Mouse (Mus musculus): ENCODE results near the gene 5031439G07Rik. TPM values are rescaled to one million over a fixed set of nuclear protein-coding genes. Genes with fewer than 3 reads are reported as not detected.
A peak's percentile ranks its signal among the peaks of the same experiment; 100 is the strongest.

The 5031439G07Rik gene
- polyA plus RNA-seq, 1 experiment from 2014 or later: 6.4 TPM

DNA sequence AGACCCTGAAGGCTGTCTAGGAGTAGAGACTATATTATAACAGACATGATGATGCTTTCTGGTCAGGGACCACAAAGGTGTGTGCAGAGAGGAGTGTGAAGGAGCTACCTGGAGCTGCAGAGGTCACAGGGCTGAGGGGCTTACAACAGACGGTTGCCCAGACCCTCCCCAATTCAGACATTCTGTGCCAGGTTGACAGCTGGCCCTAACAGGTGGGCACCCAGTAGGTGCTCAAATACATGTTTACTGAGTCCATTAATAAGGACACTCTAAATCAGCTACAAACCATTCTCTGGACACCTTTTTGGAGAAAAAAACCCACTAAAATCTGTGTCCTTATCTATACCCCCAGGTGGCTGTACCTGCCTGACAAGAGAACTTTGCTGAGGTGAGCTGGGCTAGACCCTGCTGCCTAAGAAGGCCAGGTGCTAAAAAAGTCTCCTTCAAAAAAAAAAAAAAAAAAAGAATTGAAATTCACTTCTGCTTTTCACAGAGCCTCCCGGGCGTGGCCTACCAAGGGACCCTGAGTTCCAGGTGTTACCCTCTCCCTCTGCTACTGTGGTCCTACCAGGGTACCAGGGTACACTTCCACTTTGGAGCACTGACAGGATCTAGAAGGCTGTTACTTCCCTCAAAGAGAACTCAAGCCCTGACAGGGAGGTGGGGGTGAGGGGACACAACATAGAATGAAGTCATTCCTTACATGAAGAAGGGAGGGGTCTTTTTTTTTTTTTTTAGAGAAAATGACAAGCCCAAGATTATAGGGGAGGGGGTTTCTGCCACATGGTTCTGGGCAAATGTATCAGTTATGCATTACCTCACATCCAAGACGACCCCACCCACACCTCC is 2.0 kb downstream of the 5031439G07Rik start:
- Histone ChIP-seq H3K27me3 (ENCODE audit: insufficient read depth, poor library complexity, severe bottlenecking) (no peaks in the 10 kb centered on the region), H3K27ac (no peak overlapping the region), H3K9me3 (no peaks in the 10 kb centered on the region), H3K4me3 (peak overlapping the region; percentile 88), H3K4me1 (peaks cover 26% of the 10 kb centered on the region), H3K36me3 (no peaks in the 10 kb centered on the region)
- 70% methylated on average over 4 of the region's 4 CpGs for WGBS
- no peak for DNase-seq (ENCODE audit: low spot score)

DNA sequence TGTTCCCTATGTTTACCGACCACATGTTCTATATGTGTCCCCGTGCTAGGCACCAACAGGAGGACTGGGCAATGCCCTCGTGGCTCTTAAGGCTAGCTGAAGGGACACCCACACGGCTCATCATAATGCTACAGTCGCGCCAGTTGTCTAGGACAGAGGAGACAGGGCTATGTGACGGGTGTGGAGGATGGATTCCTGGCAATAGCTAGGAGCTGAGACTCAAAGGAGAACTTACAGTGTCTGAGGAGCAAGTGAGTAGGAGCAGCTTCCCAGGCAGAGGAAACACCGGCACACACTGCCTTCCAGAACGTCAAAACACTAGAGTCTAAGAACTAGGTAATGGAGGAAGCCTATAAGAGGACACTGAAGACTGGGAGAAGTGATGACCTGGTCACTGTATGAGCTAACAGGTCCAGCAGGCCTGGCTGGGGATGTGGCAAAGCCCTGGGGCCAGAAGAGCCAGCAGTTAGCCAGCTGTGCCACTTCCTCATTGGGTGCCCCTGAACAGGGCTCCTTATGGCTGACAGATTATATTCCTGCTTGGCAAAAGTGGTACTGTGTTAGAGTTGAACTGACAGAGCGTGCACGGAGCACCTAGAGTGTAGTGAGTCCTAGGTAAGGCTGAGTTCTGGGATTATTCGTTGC is 2.7 kb downstream of the 5031439G07Rik start:
- H3K27ac ChIP-seq: no peak overlapping the region
- peaks cover 26% of the 10 kb centered on the region for H3K4me1 ChIP-seq
- H3K27me3 ChIP-seq (ENCODE audit: insufficient read depth, poor library complexity, severe bottlenecking): no peaks in the 10 kb centered on the region
- no peaks in the 10 kb centered on the region for H3K9me3 ChIP-seq
- no peaks in the 10 kb centered on the region for H3K36me3 ChIP-seq
- no peak overlapping the region for H3K4me3 ChIP-seq
- WGBS: 89% methylated on average over 12 of the region's 12 CpGs
- no peak for DNase-seq (ENCODE audit: low spot score)

DNA sequence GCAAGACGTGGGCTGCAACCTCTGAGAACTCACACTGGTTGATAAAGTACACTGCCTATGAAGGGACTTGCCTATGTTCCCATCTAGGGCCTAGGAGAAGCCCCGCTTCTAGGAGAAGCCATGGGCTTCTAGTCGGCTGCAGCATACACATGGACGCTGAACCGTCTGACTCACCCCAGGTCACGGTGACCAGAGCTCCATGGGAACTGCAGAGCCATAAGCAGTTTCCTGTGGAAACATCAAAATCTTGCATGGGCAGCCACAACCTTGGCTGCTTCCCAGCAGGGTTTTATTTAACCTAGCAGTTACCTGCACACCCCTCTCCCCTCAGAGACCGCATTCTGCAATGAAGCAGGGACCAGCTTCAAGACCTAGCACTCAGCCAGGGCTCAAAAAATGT is 4.6 kb downstream of the 5031439G07Rik start:
- H3K4me1 ChIP-seq: peaks cover 22% of the 10 kb centered on the region
- DNase-seq (ENCODE audit: low spot score): no peak
- H3K4me3 ChIP-seq: no peak overlapping the region
- WGBS: 79% methylated on average over 7 of the region's 7 CpGs
- no peaks in the 10 kb centered on the region for H3K9me3 ChIP-seq
- H3K36me3 ChIP-seq: no peaks in the 10 kb centered on the region
- no peaks in the 10 kb centered on the region for H3K27me3 ChIP-seq (ENCODE audit: insufficient read depth, poor library complexity, severe bottlenecking)
- no peak overlapping the region for H3K27ac ChIP-seq

DNA sequence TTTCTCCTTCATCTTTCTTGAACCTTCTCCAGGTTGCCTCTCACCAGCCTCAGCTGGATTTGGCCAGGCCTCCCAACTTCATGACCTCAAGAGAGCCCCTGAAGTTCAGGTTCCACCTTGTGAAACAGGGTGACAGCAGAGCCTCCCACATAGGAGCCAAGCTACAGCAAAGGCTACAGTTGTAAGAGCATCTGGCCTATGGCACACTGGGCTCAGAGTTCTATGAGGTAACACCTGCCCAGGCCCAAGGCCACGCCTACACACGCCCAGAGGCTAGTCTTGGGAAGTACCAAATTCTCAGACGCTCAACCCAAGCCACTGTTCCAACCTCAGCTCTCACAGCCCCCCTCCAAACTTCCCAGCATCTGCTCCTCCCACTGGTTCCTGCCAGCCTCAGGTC is 5.5 kb downstream of the 5031439G07Rik start:
- WGBS: 86% methylated on average over 3 of the region's 3 CpGs
- DNase-seq (ENCODE audit: low spot score): no peak
- H3K27me3 ChIP-seq (ENCODE audit: insufficient read depth, poor library complexity, severe bottlenecking): no peaks in the 10 kb centered on the region
- H3K27ac ChIP-seq: no peak overlapping the region
- no peak overlapping the region for H3K4me3 ChIP-seq
- no peaks in the 10 kb centered on the region for H3K9me3 ChIP-seq
- no peaks in the 10 kb centered on the region for H3K36me3 ChIP-seq
- peaks cover 17% of the 10 kb centered on the region for H3K4me1 ChIP-seq

DNA sequence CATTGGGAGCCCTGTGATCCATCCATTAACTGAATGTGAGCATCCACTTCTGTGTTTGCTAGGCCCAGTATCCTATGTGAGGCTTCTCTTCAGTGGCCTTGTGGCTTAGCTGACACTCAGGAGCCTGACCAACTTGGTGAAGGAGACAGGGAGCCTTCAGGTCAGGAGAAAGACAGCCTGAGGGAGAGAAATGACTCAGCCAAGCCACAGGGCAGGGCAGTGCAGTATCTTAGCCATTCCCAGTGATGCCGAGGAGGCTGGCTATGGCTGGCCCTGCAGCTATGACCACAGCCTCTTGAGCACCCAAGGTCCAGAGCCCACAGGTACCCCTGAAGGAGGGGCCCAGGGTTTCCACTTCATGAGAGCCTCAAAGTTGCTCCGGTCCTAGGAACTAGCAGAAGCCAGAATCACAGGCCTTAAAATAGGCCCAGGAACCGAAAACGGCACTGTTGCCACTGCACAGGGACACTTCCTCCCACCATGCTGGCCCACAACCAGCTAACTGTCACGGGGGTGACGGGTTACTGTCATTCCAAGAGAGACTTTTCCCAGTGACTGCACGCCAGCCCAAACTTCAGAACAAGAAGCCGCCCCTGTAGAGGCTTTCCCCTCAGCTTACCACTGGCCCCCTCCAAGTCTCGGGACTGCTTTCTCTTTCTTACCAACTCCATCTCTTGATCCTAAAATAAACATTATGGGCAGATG is 6.6 kb downstream of the 5031439G07Rik start:
- Histone ChIP-seq H3K9me3 (no peaks in the 10 kb centered on the region), H3K4me1 (peaks cover 12% of the 10 kb centered on the region), H3K27me3 (ENCODE audit: insufficient read depth, poor library complexity, severe bottlenecking) (no peaks in the 10 kb centered on the region), H3K4me3 (no peak overlapping the region), H3K27ac (no peak overlapping the region), H3K36me3 (no peaks in the 10 kb centered on the region)
- WGBS: 76% methylated on average over 9 of the region's 9 CpGs
- no peak for DNase-seq (ENCODE audit: low spot score)

DNA sequence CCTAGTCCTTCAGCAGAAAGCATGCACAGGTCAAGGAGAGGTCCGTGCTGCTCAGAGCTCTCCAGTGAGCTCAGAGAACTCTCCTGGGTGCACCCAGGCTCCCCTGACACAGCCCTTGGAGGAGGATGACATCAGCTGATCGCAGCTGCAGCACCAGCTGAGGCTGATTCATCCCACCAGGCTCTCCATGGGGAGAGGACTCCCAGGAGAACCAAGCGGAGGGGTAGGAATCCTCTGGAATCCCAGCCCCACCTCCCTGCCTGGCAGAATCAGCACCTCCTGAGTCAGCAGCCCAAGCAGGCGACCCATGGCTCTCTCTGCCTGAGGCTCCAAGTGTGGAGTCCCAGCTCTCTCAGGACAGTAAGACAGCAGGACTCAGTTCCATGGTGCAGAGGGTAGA is 12.6 kb downstream of the 5031439G07Rik start:
- peak overlapping the region; percentile 3; the same call in 1 of the 2 replicates for H3K27ac ChIP-seq
- H3K4me3 ChIP-seq: no peak overlapping the region
- 0 out of 2 replicates have a peak, but pooled peaks cover 3% of the 10 kb centered on the region for H3K36me3 ChIP-seq
- H3K27me3 ChIP-seq (ENCODE audit: insufficient read depth, poor library complexity, severe bottlenecking): no peaks in the 10 kb centered on the region
- no peaks in the 10 kb centered on the region for H3K9me3 ChIP-seq
- H3K4me1 ChIP-seq: peaks cover 17% of the 10 kb centered on the region
- DNase-seq (ENCODE audit: low spot score): no peak
- 20% methylated on average over 4 of the region's 4 CpGs for WGBS

DNA sequence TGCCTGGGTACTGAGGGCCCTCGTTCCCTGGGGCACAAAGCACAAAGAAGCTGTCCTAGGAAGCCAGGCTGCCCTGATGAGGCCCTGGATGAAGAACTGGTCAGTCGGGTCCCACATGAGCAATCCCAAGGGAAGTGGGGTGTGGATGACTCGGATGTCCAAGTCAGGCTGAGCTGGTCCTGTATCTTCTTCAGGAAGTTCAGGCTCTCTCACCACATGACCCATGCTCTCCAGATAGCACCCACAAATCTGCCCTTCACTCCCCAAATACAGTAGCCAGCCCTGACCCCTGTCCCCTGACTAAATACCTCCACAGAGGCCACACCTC is 14.8 kb downstream of the 5031439G07Rik start:
- H3K36me3 ChIP-seq: 0 out of 2 replicates have a peak, but pooled peaks cover 3% of the 10 kb centered on the region
- DNase-seq (ENCODE audit: low spot score): no peak
- H3K27ac ChIP-seq: no peak overlapping the region
- H3K27me3 ChIP-seq (ENCODE audit: insufficient read depth, poor library complexity, severe bottlenecking): no peaks in the 10 kb centered on the region
- H3K9me3 ChIP-seq: no peaks in the 10 kb centered on the region
- H3K4me1 ChIP-seq: peaks cover 17% of the 10 kb centered on the region
- H3K4me3 ChIP-seq: no peak overlapping the region
- 68% methylated on average over 3 of the region's 3 CpGs for WGBS

DNA sequence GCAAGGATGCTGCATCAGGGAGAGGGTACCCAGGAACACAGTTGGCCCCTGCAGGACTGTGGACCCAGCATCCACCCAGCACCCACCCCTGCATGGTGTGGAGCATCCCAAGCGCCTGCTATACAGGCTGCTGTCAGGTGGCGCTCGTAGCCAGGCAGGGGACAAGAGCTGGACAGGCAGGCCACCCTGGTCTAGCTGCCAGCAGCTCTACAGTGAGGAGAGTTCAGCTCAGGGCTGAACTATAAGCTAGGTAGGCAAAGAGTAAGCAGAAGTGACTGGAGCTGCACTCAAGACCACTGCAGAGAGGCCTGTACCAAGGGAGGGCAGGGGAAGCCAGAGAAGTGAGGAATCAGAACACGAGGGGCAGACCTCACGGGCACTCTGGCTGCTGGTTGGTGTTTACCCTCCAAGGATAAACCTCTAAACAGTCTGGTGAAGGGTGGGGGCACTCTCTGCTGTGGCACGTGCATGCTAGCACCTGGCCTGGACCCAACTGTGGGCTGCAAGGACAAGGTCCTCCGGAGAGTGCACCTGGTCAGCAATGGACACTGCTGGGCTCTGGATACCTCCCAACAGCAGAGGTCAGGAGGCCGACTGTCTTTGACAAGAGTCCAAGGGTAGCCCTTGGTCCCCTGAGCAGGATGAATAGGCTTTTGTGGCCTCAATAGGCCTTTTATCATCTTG is 15.3 kb downstream of the 5031439G07Rik start:
- H3K36me3 ChIP-seq: 0 out of 2 replicates have a peak, but pooled peaks cover 3% of the 10 kb centered on the region
- no peak overlapping the region for H3K4me3 ChIP-seq
- no peak for DNase-seq (ENCODE audit: low spot score)
- no peak overlapping the region for H3K27ac ChIP-seq
- H3K27me3 ChIP-seq (ENCODE audit: insufficient read depth, poor library complexity, severe bottlenecking): no peaks in the 10 kb centered on the region
- H3K4me1 ChIP-seq: peaks cover 17% of the 10 kb centered on the region
- H3K9me3 ChIP-seq: no peaks in the 10 kb centered on the region
- WGBS: 81% methylated on average over 8 of the region's 8 CpGs

DNA sequence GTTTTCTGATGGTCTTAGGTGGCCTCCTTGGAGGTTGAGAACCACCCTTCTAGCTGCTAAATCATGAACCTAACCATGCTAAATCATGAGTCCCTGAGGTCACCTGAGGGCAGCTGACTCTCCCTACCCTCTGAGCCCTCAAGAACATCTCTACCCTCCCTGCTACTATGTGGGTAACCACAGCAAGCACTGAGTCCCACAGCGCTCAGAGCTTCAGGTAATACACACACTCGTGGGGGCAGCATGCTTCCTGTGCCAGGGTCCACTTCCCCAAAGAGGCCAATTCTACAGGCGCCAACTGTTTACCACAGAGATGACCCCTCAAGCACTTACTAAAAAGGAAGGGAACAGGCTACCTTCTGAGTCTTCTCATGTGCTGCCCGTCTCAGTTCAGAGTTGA is 19.8 kb downstream of the 5031439G07Rik start:
- Histone ChIP-seq H3K4me3 (no peak overlapping the region), H3K36me3 (0 out of 2 replicates have a peak, but pooled peaks cover 3% of the 10 kb centered on the region), H3K4me1 (peaks cover 4% of the 10 kb centered on the region; the same call in 1 of the 2 replicates), H3K9me3 (no peaks in the 10 kb centered on the region), H3K27ac (no peak overlapping the region), H3K27me3 (ENCODE audit: insufficient read depth, poor library complexity, severe bottlenecking) (no peaks in the 10 kb centered on the region)
- 79% methylated on average over 4 of the region's 4 CpGs for WGBS
- DNase-seq (ENCODE audit: low spot score): no peak

DNA sequence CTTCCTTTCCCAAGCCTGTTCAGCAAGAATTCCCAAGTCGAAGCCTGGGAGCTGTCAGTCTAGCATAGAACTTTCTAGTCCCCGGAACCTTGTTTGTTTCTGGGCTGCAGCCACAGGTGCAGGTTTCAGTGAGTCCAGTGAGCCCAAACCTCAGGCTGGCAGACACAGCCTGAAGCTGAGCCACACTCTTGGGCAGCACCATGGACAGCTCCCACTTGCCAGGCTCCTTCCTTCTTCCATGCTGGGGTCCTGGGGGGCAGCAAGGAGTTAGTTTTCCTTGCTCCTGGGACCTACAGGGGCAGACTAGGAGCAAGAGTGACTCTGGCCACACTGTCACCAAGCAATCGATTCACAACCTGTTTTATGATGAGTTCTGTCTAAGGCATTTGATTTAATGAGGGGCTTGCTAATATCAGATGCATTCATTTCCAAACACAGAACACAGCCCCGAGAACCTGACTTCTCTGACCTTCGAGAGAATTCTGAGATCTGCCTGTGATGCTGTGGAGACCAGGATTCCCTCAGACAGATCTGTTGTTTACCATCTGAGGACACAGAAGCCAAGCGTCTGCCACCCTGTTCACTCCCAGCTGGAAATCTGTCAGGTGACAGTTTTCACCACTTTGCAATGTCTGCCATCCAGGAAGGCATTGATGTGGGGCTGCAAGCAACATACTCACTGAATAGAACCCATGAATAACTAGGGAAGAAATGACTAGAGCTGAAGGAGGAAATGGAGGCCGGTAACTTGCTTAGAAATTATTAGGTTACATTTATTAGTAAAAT is 22.6 kb downstream of the 5031439G07Rik start:
- H3K27me3 ChIP-seq (ENCODE audit: insufficient read depth, poor library complexity, severe bottlenecking): no peaks in the 10 kb centered on the region
- 49% methylated on average over 7 of the region's 7 CpGs for WGBS
- no peaks in the 10 kb centered on the region for H3K36me3 ChIP-seq
- no peak overlapping the region for H3K4me3 ChIP-seq
- H3K27ac ChIP-seq: no peak overlapping the region
- no peak for DNase-seq (ENCODE audit: low spot score)
- H3K9me3 ChIP-seq: no peaks in the 10 kb centered on the region
- peaks cover 1% of the 10 kb centered on the region; the same call in 1 of the 2 replicates for H3K4me1 ChIP-seq

DNA sequence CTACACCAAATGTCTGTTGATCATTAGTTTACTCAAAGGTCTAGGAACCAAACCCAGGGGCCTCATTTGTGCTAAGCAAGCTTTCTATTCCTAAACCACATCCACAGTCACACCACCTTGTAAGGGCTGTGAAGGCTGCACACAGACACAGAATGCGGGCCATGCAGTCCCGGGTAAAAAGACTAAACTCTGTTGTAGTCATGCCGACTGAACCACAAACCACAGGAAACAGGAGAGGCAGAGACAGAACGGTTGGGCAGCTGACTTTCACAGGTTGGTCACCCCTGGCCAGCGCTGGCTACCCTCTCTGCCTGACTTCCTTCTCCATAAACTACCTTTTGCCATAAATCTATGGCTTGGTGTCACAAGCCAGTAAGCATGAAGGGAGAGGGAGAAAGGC is 23.6 kb downstream of the 5031439G07Rik start:
- Histone ChIP-seq H3K4me3 (no peak overlapping the region), H3K4me1 (peaks cover 6% of the 10 kb centered on the region; the same call in 1 of the 2 replicates), H3K9me3 (no peaks in the 10 kb centered on the region), H3K27me3 (ENCODE audit: insufficient read depth, poor library complexity, severe bottlenecking) (no peaks in the 10 kb centered on the region), H3K36me3 (no peaks in the 10 kb centered on the region), H3K27ac (no peak overlapping the region)
- WGBS: 73% methylated on average over 5 of the region's 5 CpGs
- no peak for DNase-seq (ENCODE audit: low spot score)

DNA sequence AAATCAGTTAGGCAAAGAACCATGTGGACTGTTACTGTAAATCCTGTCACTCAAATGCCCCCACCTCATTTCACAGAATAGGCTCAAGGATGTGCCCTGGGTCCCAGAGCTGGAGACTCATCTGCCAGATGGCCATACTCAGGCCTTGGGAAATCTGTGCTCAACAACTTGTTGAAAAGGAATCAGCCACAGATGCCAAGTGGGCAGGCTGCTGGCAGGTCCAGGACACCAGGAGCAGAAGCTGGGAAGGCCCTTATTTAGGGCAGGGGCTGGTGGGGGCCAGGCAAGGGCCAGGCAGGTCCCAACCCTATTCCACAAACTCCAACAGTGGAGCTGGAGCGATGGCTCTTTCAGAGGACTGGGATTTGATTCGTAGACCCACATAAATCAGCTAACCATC is 25.8 kb downstream of the 5031439G07Rik start:
- H3K27me3 ChIP-seq (ENCODE audit: insufficient read depth, poor library complexity, severe bottlenecking): no peaks in the 10 kb centered on the region
- H3K9me3 ChIP-seq: no peaks in the 10 kb centered on the region
- no peak overlapping the region for H3K27ac ChIP-seq
- WGBS: 88% methylated on average over 2 of the region's 2 CpGs
- 0 out of 2 replicates have a peak, but pooled peaks cover 7% of the 10 kb centered on the region for H3K36me3 ChIP-seq
- H3K4me3 ChIP-seq: no peak overlapping the region
- DNase-seq (ENCODE audit: low spot score): no peak
- peaks cover 6% of the 10 kb centered on the region; the same call in 1 of the 2 replicates for H3K4me1 ChIP-seq

Measured in heart, embryonic 10.5 days (tissue).